Mouse (Mus musculus): ENCODE results near the gene Tekt3.

GRCm38 (mm10) chr11:63023461-63023860, 38.0 kb upstream of the Tekt3 start:
- no peak for TF ChIP-seq POLR2A (IDR thresholded peaks at IDR 0.05; ENCODE audit: control insufficient read depth, low read depth, low read length)
- no peak for TF ChIP-seq CTCF (IDR thresholded peaks at IDR 0.05; ENCODE audit: control insufficient read depth, insufficient read depth, insufficient replicate concordance, low read depth, low read length)
